Mouse (Mus musculus) cerebellum, adult 9-11 months (tissue): ENCODE measurements around the gene Racgap1.
A peak's percentile ranks its signal among the peaks of the same experiment; 100 is the strongest.

ENCODE experiments used
- DNase-seq: peaks from one replicate; pipeline ENCODE4 v3.0.0; 2022

Gene Racgap1

DNA sequence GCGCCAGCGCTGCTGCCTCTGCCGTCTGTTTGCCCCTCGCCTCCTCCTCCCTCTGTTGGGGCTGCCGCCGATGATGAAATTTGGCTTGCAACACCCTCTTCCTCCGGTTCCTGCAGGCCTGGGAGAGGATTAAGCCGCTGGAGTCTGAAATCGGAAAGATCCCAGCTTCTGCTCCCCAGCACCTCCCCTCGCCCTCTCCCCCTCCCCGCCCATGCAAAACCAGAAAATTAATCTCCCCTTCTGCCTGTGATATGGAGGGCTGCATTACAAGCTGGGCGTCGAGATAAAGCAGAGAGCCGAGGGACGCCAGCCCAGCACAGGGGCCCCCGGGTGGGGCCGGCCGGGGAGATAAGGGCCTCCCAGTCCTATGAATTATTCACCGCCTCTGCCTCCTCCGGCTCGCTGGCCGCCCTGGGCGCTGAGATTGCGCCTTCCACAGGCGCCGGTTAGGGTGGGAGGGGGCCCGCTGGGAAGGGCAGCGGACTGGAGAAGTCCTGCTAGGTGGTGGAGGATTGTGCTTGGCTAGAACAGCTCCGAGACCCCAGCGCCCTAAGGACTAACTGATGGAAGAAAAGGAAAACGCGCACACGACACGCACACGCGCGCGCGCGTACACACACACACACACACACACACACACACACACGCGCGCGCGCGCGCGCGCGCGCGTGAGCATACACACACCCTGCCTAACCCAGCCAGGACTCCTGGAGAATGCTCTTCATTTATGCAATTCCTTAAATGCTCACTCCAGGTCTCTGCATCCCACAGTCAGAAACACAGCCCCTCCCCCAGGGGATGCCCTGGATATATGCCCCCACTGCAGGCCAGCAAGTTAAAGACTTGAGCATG, 13.4 kb upstream of the Racgap1 start:
- DNase-seq, result peak; percentile 82

- peak; percentile 66 for DNase-seq
Observed at GRCm38 (mm10) chr15:99663964-99664599, 12.6 kb upstream of the Racgap1 start.

DNA sequence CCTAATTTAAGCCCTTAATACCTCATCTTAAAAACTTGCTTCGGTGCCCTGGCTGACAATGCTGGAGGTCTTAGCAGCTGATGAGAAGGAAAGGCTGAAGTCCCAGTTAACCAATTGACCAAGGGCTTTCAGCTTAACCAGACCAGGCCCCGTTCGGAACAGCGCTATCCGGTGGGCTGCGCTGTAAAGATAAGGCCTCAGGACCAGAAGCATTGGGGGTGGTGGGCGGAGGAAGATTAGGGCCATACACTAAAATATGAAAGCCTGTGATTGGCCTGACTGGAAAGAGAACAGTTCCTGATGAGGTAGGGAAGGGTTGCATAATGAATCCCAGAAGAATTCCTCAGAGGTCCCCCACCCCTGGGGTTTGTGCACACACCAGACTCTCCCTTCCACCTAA, 10.9 kb upstream of the Racgap1 start:
- peak; percentile 45 for DNase-seq

DNA sequence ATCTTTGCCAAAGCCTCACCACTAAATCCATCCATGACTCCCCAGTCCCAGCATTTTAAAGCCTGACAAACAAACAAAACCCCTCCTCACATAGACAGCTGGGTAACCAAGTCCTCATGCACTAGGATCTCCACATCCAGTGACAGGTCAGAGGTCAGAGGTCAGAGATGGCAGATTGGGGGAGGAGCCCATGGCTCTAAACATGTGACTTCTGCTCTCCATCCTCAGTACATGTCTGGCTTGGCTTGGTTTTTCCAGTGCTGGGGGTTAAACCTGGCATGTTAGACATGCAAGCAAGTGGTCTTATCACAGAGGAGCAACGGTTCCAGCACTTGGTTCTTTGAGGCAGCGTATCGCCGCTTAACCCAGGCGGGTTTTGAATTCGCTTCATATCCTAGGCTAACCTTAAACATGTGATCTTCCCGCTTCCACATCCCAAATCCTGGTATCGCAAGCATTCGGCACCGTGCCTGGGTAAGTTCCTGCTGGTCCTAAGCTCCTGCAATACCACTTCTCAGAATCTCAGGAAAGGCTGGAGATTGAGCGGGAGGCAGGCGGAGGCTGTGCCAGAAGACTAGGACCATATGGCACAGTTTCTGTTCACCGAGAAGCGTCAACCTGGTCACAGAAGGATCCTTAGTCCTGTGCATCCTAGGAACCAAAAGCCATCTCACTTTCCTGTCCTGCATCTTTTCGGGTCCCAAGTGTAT, 9.8 kb upstream of the Racgap1 start:
- peak; percentile 86 for DNase-seq

DNA sequence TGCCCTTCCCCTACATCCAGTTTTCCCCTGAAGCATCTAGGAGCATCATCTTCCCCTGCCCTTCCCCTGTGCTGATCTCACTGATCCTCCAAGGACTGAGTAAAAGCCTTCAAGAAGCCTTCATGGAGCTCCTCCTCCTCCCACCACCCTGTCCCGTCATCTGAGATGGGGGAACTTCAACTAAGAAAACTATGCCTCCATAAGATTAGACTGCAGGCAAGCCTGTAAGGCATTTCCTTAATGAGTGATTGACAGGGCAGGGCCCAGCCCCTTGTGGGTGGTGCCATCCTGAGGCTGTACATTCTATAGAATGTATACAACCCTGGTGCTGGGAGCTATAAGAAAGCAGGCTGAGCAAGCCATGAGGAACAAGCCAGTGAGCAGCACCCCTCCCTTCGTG, 7.0 kb upstream of the Racgap1 start:
- DNase-seq, result no peak

DNA sequence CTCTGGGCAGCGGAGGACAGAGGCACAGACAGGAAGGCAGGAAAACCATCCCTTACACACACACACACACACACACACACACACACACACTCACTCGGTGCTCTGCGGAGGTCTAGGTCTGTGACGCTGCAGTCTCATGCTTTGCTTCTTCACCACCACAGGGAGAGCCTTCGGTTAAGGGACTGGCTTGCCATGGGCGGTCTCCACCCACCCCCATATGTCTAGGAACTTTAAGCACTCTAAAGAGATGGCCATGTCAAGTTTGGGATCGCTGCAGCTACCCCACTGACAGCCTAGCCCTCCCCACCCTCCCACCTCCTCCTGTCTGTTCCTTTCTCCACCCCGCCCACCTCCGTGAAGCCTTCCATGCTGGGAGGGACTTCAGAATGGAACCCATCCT, 4.5 kb upstream of the Racgap1 start:
- no peak for DNase-seq

DNA sequence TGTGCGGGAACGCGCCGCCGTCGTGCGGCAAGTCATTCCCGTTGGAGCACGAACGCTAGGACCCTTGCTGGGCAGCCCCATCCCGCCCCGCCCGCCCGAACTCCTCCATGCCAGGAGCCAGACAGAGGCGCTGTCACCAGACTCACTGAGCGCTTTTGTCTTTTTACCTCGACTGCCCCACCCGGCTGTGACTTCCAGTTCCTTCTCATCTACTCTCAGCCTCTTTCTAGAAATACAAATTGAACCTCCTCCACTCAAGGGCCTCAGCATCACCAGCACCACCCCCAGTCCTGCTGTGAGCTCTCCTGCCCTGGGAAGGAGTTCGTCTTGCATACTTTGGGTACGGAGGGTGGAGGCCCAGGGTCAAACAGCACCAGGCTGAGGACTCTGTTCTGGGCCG, 2.4 kb upstream of the Racgap1 start:
- DNase-seq, result peak; percentile 28

DNA sequence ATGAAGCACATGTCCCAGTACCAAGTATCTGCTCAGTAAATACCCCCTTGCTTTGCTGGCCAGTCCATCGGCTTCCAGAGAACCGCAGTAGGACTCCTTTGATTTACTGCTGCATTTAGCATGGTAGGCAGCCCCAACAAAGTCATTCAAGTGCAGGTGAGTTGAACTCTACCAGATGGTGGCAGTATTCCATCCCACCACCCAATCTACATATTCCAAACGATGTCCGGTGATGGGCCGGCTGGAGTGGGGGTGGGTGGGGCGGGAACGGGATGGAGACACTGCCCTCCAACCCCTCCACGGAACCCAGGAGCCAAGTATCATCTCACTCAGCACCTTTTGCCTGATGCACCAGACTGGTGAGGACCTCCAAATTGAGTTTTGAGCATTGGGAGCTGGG, 1.8 kb upstream of the Racgap1 start:
- peak; percentile 40 for DNase-seq

DNA sequence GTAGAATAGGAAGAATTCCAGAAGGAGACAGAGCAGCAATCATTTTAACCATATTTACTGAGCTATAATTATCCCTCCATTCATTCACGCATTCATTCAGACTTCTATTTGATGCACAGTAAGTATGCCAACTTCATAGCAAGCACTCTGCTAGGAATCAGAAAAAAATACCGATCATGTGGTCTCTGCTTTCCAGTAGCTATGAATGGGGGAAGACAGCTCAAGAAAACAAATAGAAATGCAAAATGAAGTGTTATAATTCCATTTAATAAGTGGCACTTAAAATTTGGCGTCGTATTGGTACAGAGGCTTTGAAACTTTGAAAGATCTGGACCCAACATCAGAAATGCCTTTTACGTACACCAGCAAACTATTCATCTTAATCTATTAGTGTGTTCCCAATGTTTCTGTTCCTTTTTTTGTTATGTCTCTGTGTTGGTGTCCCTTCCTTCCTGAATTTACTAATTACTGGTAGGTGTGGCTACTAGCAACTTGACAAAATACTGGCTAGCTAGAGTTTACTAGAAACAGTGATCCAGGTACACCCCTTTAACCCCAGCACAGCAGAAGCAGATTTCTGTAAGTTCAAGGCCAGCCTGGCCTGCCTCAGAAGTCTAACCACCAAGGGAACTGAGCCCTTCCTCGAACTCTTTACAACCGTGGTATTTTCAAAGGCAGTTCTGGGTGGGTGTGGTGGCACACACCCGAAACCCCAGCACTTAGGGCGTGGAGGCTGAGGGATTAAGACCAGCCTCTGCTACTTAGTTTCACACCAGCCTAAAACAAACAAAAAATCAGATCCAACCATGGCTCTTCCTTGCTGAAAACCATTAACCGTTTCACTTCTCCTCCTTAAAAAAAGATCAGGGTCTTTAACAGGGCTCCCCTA, 772 bp upstream of the Racgap1 start:
- peak; percentile 32 for DNase-seq

DNA sequence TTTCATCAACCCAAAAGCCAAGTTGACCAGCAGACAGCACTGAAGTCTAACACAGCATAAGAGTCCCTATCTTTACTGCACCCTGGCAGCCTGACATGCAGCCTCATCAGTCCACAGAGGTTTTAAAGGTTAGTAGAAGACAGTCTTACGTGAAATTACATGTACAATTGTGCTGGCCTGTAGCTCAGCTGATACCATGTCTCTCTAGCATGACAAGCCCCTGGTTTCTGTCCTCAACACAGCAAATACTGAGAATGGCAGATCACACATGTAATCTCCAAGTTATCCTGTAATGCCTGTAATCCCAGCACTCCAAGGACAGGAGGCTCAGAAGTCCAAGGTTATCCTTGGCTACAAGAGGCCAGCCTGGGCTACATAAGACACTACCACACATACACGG, 1.2 kb downstream of the Racgap1 start:
- no peak for DNase-seq

DNA sequence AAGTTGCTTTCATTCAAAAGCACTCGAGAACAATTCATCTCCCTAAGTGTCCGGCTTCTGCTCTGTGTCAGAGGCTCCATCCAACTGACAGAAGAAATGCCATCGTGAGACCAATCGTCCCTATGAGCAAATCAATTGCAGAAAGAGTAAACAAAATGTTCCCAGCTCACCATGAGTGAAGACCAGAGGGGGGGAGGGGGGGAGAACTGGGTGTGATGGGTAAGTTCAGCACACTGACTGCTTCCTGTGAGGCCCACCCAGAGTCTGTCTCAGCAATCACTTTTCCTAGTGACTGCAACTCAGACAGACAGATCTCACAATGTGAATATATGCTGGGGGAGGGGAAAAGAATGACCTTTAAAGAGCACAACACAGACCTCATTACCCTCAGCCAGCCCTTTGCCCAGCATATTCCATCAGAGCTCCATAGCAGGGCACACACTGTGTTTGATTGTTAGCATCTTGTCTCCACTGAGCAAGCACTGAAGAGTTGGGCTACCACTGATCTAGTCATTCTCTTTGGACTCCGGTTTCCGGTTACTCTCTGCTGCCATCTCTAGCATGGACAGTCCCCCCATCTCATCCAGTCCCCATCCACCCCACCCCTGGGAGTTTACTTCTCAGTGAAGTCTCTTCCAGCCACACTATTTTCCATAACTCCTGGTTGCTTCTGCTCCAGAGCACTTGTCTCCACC, 2.2 kb downstream of the Racgap1 start:
- DNase-seq, result no peak

- DNase-seq, result no peak
Observed at GRCm38 (mm10) chr15:99648326-99648725, 3.1 kb downstream of the Racgap1 start.

GRCm38 (mm10) chr15:99644776-99645175, 6.7 kb downstream of the Racgap1 start:
- peak; percentile 46 for DNase-seq

- DNase-seq, result no peak
Observed at GRCm38 (mm10) chr15:99643832-99644231, 7.6 kb downstream of the Racgap1 start.

DNA sequence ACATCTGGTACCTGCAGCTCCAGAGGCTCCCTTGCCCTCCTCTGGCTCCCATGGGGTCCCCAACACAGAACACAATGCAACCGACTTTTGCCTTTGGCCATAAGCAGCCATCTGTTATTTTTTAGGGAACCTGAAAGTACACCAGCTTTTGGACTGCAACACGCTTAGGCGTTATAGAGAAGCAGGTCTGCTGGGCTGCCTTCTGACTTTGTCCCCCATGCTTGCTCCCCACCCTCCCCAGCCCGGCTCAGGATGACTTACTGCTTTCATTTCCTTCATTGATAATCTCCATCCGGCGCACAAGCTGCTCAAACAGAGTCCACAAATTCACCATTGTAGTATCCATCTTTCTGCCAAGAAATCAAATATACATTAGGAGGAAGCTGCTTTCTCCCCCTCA, 8.8 kb downstream of the Racgap1 start:
- DNase-seq, result no peak

DNA sequence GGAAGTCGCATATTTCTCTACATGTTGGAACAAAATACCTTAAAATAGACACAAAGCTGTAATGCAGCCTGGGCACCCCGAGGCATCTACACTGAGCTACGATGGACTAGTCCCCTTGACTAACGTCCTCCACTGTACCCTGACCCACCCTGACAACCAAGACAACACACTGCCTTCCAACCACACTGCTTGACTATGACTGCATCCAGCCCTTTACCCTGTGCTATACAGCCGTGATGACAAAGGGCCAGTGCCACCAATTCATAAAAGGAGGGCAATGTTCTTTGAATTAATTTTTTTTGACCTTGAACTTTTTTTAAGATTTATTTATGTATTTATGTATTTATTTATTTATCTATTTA, 13.4 kb downstream of the Racgap1 start:
- DNase-seq, result no peak

- no peak for DNase-seq
Observed at GRCm38 (mm10) chr15:99637405-99638123, 13.9 kb downstream of the Racgap1 start.

DNA sequence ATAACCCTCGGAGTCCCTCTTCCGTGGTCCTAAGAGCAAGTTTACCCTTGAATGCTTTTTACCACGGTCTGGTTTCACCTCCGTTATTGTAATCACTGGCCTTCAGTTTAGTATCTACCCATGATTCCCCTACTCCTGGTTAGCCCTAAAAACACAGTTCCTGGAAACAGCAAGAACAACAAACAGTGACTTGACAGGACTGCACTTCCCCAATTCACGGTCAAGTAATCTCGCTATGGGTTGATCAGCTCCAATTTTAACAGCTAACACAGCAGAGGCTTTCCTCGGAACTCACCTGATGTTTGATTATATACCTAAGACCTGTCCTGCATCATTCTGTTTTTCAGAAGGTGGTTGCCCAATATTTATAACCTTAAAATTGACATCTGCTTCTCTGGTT, 16.8 kb downstream of the Racgap1 start:
- DNase-seq, result no peak

GRCm38 (mm10) chr15:99631618-99632017, 19.8 kb downstream of the Racgap1 start:
- no peak for DNase-seq

DNA sequence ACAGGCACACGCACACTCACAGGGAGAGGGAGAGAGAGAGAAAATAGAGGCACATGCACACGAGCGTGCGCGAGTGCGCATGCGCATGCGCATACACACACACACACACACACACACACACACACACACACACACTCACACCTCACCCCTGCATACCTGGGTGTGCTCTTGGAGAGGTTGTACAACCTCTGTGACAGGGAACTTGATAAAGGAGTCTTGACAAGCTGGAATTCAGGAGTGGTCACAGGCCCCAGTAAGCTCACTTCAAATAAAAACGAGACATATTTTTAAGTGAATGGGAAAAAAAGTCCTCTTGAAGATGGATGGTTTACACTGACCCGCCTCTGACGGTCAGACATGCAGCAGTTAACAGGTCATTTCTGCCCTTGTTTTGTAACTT, 29.4 kb downstream of the Racgap1 start:
- DNase-seq, result no peak

- peak; percentile 40 for DNase-seq
Observed at GRCm38 (mm10) chr15:99619821-99620220, 31.6 kb downstream of the Racgap1 start.

GRCm38 (mm10) chr15:99618595-99618994, 32.9 kb downstream of the Racgap1 start:
- DNase-seq, result no peak
